Comparison of ENCODE assay signal across 9 mouse cellular contexts in the genomic region with DNA sequence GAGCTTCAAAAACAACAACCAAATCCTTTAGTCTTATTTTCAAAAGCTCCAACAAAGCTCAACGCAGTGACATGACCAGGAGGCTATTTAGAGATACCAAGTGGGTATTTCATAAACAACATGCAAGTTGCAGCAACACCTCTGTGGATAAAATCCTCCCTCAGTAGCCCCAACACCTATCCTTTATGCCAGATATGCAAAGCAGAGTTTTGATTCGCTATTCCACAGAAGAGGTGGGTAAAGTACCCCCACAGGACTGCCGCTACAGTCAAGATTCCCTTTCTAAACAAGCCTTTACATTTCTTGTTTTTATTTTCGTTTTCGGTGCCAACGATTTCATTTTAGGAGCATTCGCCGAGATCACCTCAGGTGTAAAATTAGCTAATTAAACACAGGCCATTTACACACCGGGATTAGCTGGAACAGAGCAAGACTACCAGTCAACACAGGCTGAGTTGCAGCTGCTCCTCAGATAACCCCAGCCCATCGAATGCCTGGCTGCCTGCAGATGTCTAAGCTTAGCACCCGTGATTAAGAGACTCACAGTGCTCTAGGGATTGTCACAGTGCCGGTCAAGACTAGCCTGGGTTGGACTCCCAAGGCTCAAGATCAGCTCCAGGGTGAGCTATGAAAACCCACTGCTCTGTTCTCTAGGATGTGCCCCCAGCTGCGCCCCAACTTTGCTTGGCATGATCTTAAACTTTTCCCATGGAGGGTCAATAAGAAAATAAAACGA. TPM values are rescaled to one million over a fixed set of nuclear protein-coding genes. Genes with fewer than 3 reads are reported as not detected.
DNase-seq lines count a peak whose midpoint lies in the region; ATAC-seq and TF ChIP-seq lines count a peak whose summit lies in the region.
"Had no signal": no experiment of that assay in that cellular context is flagged by ENCODE, and none has a peak within 500 bp of the region (broad histone marks: within the 10 kb centered on the region; RNA-seq: fewer than 3 reads in every experiment).

No protein-coding gene starts in this region.

- TF ChIP-seq CTCF in thymus, adult 2 months (IDR thresholded peaks at IDR 0.05; ENCODE audit: borderline replicate concordance, control insufficient read depth, extremely low read depth, insufficient read depth, low read length, poor library complexity): no peak

- H3K4me3 ChIP-seq in kidney, embryonic 16.5 days (ENCODE audit: low read length): peak overlapping the region; percentile 54
- peak overlapping the region; percentile 65 for H3K4me3 ChIP-seq in hindbrain, embryonic 12.5 days
- peak overlapping the region; percentile 65 for H3K4me3 ChIP-seq in midbrain, embryonic 14.5 days (replicated peaks; ENCODE audit: low read depth, low read length)
- no peak overlapping the region for H3K4me3 ChIP-seq in thymus, adult 2 months (ENCODE audit: control insufficient read depth, insufficient read depth, low read length)

- H3K36me3 ChIP-seq in kidney, embryonic 16.5 days (ENCODE audit: insufficient read depth, low read length): no peaks in the 10 kb centered on the region
- no peaks in the 10 kb centered on the region for H3K36me3 ChIP-seq in hindbrain, embryonic 12.5 days
- no peaks in the 10 kb centered on the region for H3K36me3 ChIP-seq in midbrain, embryonic 14.5 days (ENCODE audit: control insufficient read depth, insufficient read depth, low read length)
- H3K36me3 ChIP-seq in thymus, adult 2 months (ENCODE audit: control insufficient read depth, insufficient read depth, low read length): no peaks in the 10 kb centered on the region

- no peak for DNase-seq in kidney, postnatal 14 days
- DNase-seq in embryo, embryonic 11 days: peak; percentile 42
- DNase-seq in midbrain, embryonic 14.5 days: peak; percentile 66
- no peak for DNase-seq in thymus, postnatal 25 days
- no peak for DNase-seq in layer of hippocampus, adult 11-12 months (ENCODE audit: low spot score)
- DNase-seq in thymus, adult 2 months: no peak

- TF ChIP-seq POLR2A in thymus, adult 2 months (IDR thresholded peaks at IDR 0.05; ENCODE audit: control insufficient read depth, extremely low read depth, insufficient read depth, low read length, poor library complexity): no peak

- no peak overlapping the region for H3K9ac ChIP-seq in kidney, embryonic 16.5 days (replicated peaks; ENCODE audit: low read length)
- peak overlapping the region; percentile 65; the same call in 1 of the 2 replicates for H3K9ac ChIP-seq in hindbrain, embryonic 12.5 days
- H3K9ac ChIP-seq in midbrain, embryonic 14.5 days (replicated peaks; ENCODE audit: low read length): peak overlapping the region; percentile 68

- H3K4me2 ChIP-seq in kidney, embryonic 16.5 days (replicated peaks; ENCODE audit: low read depth, low read length): peak overlapping the region; percentile 92
- H3K4me2 ChIP-seq in hindbrain, embryonic 12.5 days (replicated peaks): peak overlapping the region; percentile 98
- peak overlapping the region; percentile 87 for H3K4me2 ChIP-seq in midbrain, embryonic 14.5 days (ENCODE audit: low read length)

- peak; percentile 47; the same call in 1 of the 2 replicates for ATAC-seq in kidney, embryonic 16.5 days (ENCODE audit: low FRiP score, low TSS enrichment)
- ATAC-seq in hindbrain, embryonic 12.5 days (ENCODE audit: low FRiP score): peak; percentile 61
- ATAC-seq in midbrain, embryonic 14.5 days (ENCODE audit: low FRiP score, low TSS enrichment): peak; percentile 56; the same call in 1 of the 2 replicates

- H3K27ac ChIP-seq in kidney, embryonic 16.5 days (ENCODE audit: low read length): no peak overlapping the region
- H3K27ac ChIP-seq in hindbrain, embryonic 12.5 days: no peak overlapping the region
- H3K27ac ChIP-seq in midbrain, embryonic 14.5 days (replicated peaks; ENCODE audit: low read depth, low read length): peak overlapping the region; percentile 77
- H3K27ac ChIP-seq in thymus, adult 2 months (ENCODE audit: control insufficient read depth, insufficient read depth, low read length): no peak overlapping the region
- H3K27ac ChIP-seq: macrophage had no signal

- peaks cover 6% of the 10 kb centered on the region for H3K4me1 ChIP-seq in kidney, embryonic 16.5 days (ENCODE audit: insufficient read depth, low read length)
- H3K4me1 ChIP-seq in hindbrain, embryonic 12.5 days: peaks cover 11% of the 10 kb centered on the region
- peaks cover 9% of the 10 kb centered on the region; the same call in 1 of the 2 replicates for H3K4me1 ChIP-seq in midbrain, embryonic 14.5 days (ENCODE audit: control insufficient read depth, insufficient read depth, low read length)
- H3K4me1 ChIP-seq in thymus, adult 2 months (replicated peaks; ENCODE audit: control insufficient read depth, insufficient read depth, low read length): no peaks in the 10 kb centered on the region

- WGBS in kidney, embryonic 16.5 days: 18% methylated on average over 14 of the region's 14 CpGs
- 16% methylated on average over 14 of the region's 14 CpGs for whole genome bisulfite sequencing in hindbrain, embryonic 12.5 days
- 10% methylated on average over 14 of the region's 14 CpGs for WGBS in midbrain, embryonic 14.5 days
- WGBS in thymus, adult 2 months: 26% methylated on average over 14 of the region's 14 CpGs

- peaks cover 35% of the 10 kb centered on the region for H3K27me3 ChIP-seq in kidney, embryonic 16.5 days (ENCODE audit: insufficient read depth, low read length)
- H3K27me3 ChIP-seq in hindbrain, embryonic 12.5 days: peaks cover 8% of the 10 kb centered on the region; the same call in 1 of the 2 replicates
- H3K27me3 ChIP-seq in midbrain, embryonic 14.5 days (ENCODE audit: control insufficient read depth, insufficient read depth, low read length): no peaks in the 10 kb centered on the region
- no peaks in the 10 kb centered on the region for H3K27me3 ChIP-seq in thymus, adult 2 months (ENCODE audit: control insufficient read depth, insufficient read depth, low read length)

- H3K9me3 ChIP-seq in kidney, embryonic 16.5 days (ENCODE audit: low read length): no peaks in the 10 kb centered on the region
- H3K9me3 ChIP-seq in hindbrain, embryonic 12.5 days (replicated peaks): no peaks in the 10 kb centered on the region
- no peaks in the 10 kb centered on the region for H3K9me3 ChIP-seq in midbrain, embryonic 14.5 days (ENCODE audit: control insufficient read depth, low read length)

RNA-seq across cellular contexts. Expression of a gene that starts 0.9 kb away (rescaled TPM):
- not detected in 2 replicates for polyA plus RNA-seq in kidney, embryonic 16.5 days (2015; fragmentation: Nextera tagmentation; extraction: Ambion mirVana)
- polyA plus RNA-seq in hindbrain, embryonic 12.5 days (2016; fragmentation: Nextera tagmentation; extraction: Ambion mirVana): 0.57 and 1.1 TPM in 2 replicates
- polyA plus RNA-seq in midbrain, embryonic 14.5 days (2014; fragmentation: Nextera tagmentation; extraction: Ambion mirVana): 4.0 and 4.6 TPM in 2 replicates
- polyA plus RNA-seq in thymus, adult 2 months (2012; rRNA removed): 0.01 and 0.03 TPM in 2 replicates
- polyA plus RNA-seq: macrophage had no signal

Comparison
In these comparisons a context has a peak if more than half of its experiments do, and no peak if none do; other contexts are left out.
1. DNase-seq: peak in embryo, embryonic 11 days (single experiment) and midbrain, embryonic 14.5 days (single experiment); none in kidney, postnatal 14 days (single experiment), thymus, postnatal 25 days (single experiment), layer of hippocampus, adult 11-12 months (single experiment) and thymus, adult 2 months (single experiment).
2. Peak in every context shown above with its lines, with median percentiles within 50 percentile points of each other: ATAC-seq and H3K4me2 ChIP-seq.